Mouse (Mus musculus) C2C12 (cell line): Measurements from ENCODE around the gene Clybl.

ENCODE experiments used
- CEBPB ChIP-seq: IDR thresholded peaks from one replicate; pipeline ENCODE4 v1.6.1; 2011; ENCODE audit warnings: low read depth, mild to moderate bottlenecking, control low read depth, moderate library complexity
- CTCF ChIP-seq: IDR thresholded peaks from one replicate; pipeline ENCODE4 v1.5.1; 2011; ENCODE audit not compliant: control insufficient read depth, insufficient read depth, insufficient read length
- MAX ChIP-seq: IDR thresholded peaks from one replicate; pipeline ENCODE4 v1.6.1; 2011; ENCODE audit warnings: mild to moderate bottlenecking, control low read depth
- MYOD1 ChIP-seq: IDR thresholded peaks from one replicate; pipeline ENCODE4 v1.6.1; 2011; ENCODE audit warnings: low read depth; ENCODE audit not compliant: control insufficient read depth, insufficient read length

DNA sequence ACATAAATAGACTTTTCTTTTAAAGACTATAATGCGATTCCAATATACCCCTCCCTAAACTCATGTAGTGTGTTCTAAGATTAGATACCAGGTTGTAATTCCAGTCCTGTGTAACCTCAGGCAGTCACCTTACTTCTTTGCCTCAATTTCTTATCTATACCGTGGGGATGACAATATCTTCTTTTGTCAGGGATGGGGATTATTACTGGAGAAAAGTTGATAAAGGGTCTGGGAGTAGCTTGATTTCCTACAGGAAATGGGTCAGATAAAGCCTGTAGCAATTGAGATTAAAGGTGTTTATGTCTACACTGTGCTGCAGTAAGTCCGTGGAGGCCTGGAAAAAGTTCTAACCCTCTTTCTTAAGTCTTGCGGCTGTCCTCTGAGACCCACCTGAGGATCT is 131.8 kb downstream of the Clybl start:
- no peak for TF ChIP-seq MYOD1
- no peak for TF ChIP-seq CTCF
- no peak for TF ChIP-seq MAX
- no peak for TF ChIP-seq CEBPB
